Mouse (Mus musculus) kidney, adult 18-20 months (tissue): ENCODE data around the gene B3gnt4.

Source experiments
- DNase-seq: peaks from one replicate; pipeline ENCODE4 v3.0.0; 2021

The B3gnt4 gene

GRCm38 (mm10) chr5:123528641-123529040 lies 18.4 kb downstream of the B3gnt4 start:
- DNase-seq = no peak

- no peak for DNase-seq
Measured at GRCm38 (mm10) chr5:123530056-123530455, 19.8 kb downstream of the B3gnt4 start.

GRCm38 (mm10) chr5:123533801-123534200 lies 23.5 kb downstream of the B3gnt4 start:
- no peak for DNase-seq

- no peak for DNase-seq
Measured at GRCm38 (mm10) chr5:123555693-123556092, 45.4 kb downstream of the B3gnt4 start.

- DNase-seq = peak; percentile 73
Measured at GRCm38 (mm10) chr5:123556451-123556850, 46.2 kb downstream of the B3gnt4 start.

- DNase-seq = no peak
Measured at GRCm38 (mm10) chr5:123559588-123559987, 49.3 kb downstream of the B3gnt4 start.

GRCm38 (mm10) chr5:123561128-123561527 lies 50.9 kb downstream of the B3gnt4 start:
- no peak for DNase-seq
